Mouse (Mus musculus) embryonic facial prominence, embryonic 11.5 days (tissue): Measurements from ENCODE around the gene Hmga1b. TPM values are rescaled to one million over a fixed set of nuclear protein-coding genes. Genes with fewer than 3 reads are reported as not detected.
"Not testable (repeated sequence)": the region's sequence is repeated elsewhere in the genome, so short reads cannot be mapped to it uniquely, and the experiment has no call there.

Experiments used
- ATAC-seq: fragments of 200-750 bp; cut with Nextera tagmentation; replicated peaks from 2 replicates; pipeline ENCODE4 v1.8.0; 2017; ENCODE audit warnings: low read depth; ENCODE audit not compliant: insufficient number of reproducible peaks, low FRiP score, low TSS enrichment
- DNase-seq: peaks from one replicate; pipeline ENCODE4 v3.0.0-alpha.2; 2015; ENCODE audit warnings: low spot score
- H3K27ac ChIP-seq: fragments of 300-500 bp; sonication (generic); replicated peaks from 2 replicates; pipeline ENCODE4 v1.5.1; 2014; ENCODE audit warnings: mild to moderate bottlenecking, low read depth, low read length, control low read depth
- H3K27me3 ChIP-seq: fragments of 300-500 bp; sonication (generic); 2 replicates; pipeline ENCODE4 v1.6.1; 2014; ENCODE audit warnings: mild to moderate bottlenecking, low read length, moderate library complexity, mixed read lengths; ENCODE audit not compliant: control insufficient read depth, insufficient read depth
- H3K36me3 ChIP-seq: fragments of 300-500 bp; sonication (generic); replicated peaks from 2 replicates; pipeline ENCODE4 v1.6.1; 2014; ENCODE audit warnings: low read depth, mild to moderate bottlenecking, low read length, moderate library complexity, mixed read lengths; ENCODE audit not compliant: control insufficient read depth, insufficient read depth
- H3K4me1 ChIP-seq: fragments of 300-500 bp; sonication (generic); 2 replicates; pipeline ENCODE4 v1.6.1; 2014; ENCODE audit warnings: low read length, mixed read lengths; ENCODE audit not compliant: control insufficient read depth, insufficient read depth
- H3K4me2 ChIP-seq: fragments of 300-500 bp; sonication (generic); 2 replicates; pipeline ENCODE4 v1.6.1; 2014; ENCODE audit warnings: low read depth, mild to moderate bottlenecking, control low read depth, low read length, moderate library complexity
- H3K4me3 ChIP-seq: fragments of 300-500 bp; sonication (generic); 2 replicates; pipeline ENCODE4 v1.5.1; 2014; ENCODE audit warnings: low read depth, low read length, control low read depth
- H3K9ac ChIP-seq: fragments of 300-500 bp; sonication (generic); replicated peaks from 2 replicates; pipeline ENCODE4 v1.6.1; 2014; ENCODE audit warnings: mild to moderate bottlenecking, control low read depth, low read length
- H3K9me3 ChIP-seq: fragments of 300-500 bp; sonication (generic); replicated peaks from 2 replicates; pipeline ENCODE4 v1.6.1; 2016; ENCODE audit warnings: mild to moderate bottlenecking, low read length, inconsistent platforms, mixed read lengths; ENCODE audit not compliant: control insufficient read depth
- WGBS: fragments of 180-500 bp; shearing (Covaris S2); extraction: QIAGEN DNeasy Blood & Tissue Kit; methylation state at CpG from one replicate; pipeline ENCODE4 v1.1.7; 2014; 5-methylcytosine and 5-hydroxymethylcytosine counted together
- polyA plus RNA-seq: library from polyadenylated mRNA; unstranded; fragments of >200 nt; fragmentation: Nextera tagmentation; extraction: Ambion mirVana; gene quantifications from 2 replicates; pipeline ENCODE4 v1.2.1, GENCODE M21; 2014

Hmga1b gene
- polyA plus RNA-seq, 1 experiment from 2014 or later = 9.0 TPM

DNA sequence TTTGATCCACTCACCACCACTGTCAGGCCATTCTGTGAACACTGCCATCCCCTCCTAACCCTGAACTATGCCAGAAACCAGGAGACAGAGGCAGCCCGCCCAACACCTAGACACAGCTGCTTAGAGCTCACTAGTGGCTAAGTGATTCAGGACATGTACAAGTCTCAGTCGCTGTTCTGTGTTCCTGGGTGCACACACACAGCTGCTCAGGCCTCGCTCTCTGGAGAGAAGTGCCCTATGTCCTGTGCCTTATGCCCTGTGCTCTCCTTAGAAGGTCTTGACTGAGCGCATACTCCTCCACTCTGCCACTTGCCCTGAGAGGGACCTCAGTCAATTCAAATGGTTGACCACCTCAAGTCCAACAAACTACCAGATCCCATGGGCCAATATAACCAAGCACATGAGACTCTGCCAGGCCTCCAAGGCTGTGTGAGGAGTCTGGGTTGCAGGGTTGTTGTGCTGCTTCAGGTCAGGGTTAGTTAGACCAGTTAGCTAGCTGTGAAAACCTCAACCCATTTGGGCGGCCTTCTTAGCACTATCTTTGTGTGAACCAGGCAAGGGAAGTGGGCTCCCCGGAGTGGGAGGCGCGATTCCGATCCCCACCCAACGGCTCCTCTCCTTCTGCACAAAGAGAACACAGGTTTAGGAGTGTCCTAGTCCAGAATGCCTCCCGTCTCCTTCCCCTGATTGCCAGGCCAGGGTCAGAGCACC is 33.9 kb upstream of the Hmga1b start:
- Histone ChIP-seq H3K4me3 (no peak overlapping the region), H3K27ac (no peak overlapping the region), H3K27me3 (no peaks in the 10 kb centered on the region; the same call in 1 of the 2 replicates), H3K4me2 (no peak overlapping the region), H3K36me3 (no peaks in the 10 kb centered on the region), H3K4me1 (no peaks in the 10 kb centered on the region), H3K9ac (no peak overlapping the region), H3K9me3 (no peaks in the 10 kb centered on the region)
- DNase-seq = no peak
- WGBS = 65% methylated on average over 11 of the region's 11 CpGs
- no peak for ATAC-seq

DNA sequence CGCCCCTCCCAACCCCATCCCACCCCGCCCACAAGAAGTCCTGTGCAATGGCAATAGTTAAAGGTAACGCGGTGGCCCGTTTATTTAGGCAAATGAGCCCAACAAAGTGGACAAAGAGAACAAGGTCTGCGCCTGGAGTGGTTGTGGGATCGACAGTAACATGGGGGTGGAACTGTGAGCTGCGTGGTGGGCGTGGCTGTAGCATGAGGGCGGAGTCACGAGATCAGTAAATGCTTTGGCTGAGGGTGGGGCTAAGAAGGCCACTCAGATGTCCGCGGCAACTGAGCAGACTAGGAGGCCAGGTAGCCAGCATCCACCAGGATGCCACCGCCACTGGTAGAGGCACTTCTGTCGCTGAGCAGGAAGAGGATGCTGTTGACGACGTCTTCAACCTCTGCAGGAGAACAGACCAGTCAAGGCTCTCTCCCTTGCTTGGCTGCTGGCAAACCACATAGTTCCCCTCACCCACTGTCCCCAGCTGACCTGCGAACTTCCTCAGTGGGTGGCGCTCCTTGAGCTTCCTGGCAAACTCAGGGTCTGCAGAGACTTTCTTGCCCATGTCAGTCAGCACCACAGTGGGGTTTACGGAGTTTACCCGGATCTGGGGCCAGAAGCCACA is 33.1 kb upstream of the Hmga1b start:
- H3K4me3 ChIP-seq, H3K4me1 ChIP-seq, H3K9ac ChIP-seq, H3K36me3 ChIP-seq, H3K9me3 ChIP-seq, H3K27me3 ChIP-seq, H3K27ac ChIP-seq, ATAC-seq: not testable (repeated sequence)
- peak overlapping the region; percentile 29 for H3K4me2 ChIP-seq
- peak; percentile 73 for DNase-seq
- 1% methylated on average over 17 of the region's 21 CpGs for WGBS

DNA sequence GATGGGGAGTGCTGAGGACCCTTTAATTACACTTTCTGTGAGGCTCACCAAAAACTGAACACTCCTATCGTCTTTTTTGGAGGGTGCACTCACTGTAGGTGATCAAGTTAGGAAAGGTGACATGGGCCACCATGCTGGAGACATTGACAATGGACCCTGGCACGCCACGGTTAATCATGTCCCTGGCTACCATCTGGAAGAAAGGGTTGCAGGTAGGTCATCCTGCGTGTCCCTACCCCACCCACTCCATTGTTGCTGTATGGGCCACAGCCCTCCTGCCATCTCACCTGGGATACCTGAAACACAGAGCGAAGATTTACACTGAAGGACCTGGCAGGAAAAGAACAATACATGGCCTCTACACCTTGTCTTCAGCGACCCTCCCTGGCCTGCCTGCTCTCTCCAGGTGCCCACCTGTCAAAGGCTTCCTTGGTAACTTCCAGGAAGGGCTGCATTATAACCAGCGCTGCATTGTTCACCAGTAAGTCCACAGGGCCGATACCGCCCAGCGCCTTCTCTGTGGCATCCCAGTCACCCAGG is 32.2 kb upstream of the Hmga1b start:
- DNase-seq = no peak
- H3K36me3 ChIP-seq = no peaks in the 10 kb centered on the region
- no peaks in the 10 kb centered on the region; the same call in 1 of the 2 replicates for H3K27me3 ChIP-seq
- H3K9me3 ChIP-seq = no peaks in the 10 kb centered on the region
- no peak for ATAC-seq
- H3K27ac ChIP-seq = no peak overlapping the region
- 89% methylated on average over 10 of the region's 10 CpGs for WGBS
- H3K9ac ChIP-seq = no peak overlapping the region
- H3K4me2 ChIP-seq = no peak overlapping the region
- no peaks in the 10 kb centered on the region for H3K4me1 ChIP-seq
- no peak overlapping the region for H3K4me3 ChIP-seq

DNA sequence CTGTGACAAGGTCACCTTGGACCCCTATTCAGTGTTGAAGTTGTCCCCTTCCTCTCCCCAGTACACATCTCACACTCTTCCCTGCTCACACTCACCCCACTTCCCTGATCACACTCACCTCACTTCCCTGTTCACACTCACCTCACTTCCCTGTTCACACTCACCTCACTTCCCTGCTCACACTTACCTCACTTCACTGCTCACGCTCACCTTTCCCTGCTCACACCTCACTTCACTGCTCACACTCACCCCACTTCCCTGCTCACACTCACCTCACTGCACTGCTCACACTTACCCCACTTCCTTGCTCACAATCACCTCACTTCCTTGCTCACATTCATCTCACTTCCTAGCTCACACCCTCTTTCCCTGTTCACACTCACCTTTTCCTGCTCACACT is 31.2 kb upstream of the Hmga1b start:
- WGBS = 94% methylated on average over 1 of the region's 1 CpGs
- H3K27ac ChIP-seq = no peak overlapping the region
- H3K27me3 ChIP-seq = no peaks in the 10 kb centered on the region; the same call in 1 of the 2 replicates
- H3K36me3 ChIP-seq = no peaks in the 10 kb centered on the region
- no peak overlapping the region for H3K4me2 ChIP-seq
- DNase-seq (no peak), ATAC-seq (no peak)
- no peak overlapping the region for H3K9ac ChIP-seq
- no peaks in the 10 kb centered on the region for H3K9me3 ChIP-seq
- H3K4me3 ChIP-seq = no peak overlapping the region
- H3K4me1 ChIP-seq = no peaks in the 10 kb centered on the region

DNA sequence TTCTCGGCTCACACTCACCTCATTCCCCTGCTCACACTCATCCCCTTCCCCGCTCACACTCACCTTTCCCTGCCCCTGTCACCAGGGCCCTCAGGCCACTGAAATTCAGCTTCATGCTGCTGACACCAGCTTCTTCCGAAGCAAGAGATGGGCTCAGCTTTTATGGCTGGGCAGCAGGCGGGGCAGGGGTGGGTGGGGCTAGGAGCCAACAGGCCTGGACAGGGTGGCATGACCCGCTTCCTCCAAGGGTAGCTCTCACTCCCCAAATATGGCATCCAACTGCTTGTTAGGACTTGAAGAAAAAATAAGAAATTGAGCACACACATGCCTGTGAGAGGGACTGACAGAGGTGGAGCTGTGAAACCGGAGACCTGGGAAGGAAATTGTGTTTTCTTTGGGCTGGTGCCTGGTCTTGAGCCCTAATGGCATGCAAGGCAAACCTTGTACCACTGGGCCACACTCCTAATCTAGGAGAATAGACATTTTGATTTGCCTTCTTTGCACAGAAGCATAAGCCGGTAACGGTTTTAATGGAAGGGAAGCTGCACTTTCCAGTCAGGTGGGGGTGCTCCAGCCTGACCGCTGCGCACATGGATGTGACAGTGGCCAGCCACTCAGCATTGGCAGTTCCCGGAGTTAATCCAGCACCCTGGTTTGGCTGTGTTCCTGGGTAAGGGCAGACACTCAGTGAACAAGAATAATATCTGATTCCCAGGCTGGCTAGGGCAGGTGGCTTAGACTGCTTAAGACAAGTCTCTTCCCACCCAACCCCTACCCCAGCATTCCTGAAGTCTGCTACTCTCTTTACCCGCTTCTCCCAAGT is 30.5 kb upstream of the Hmga1b start, which contains the start of gene Cbr2:
Gene Cbr2 (minus strand): TSS at position 257 of the 823 bp plus-strand sequence.
- Histone ChIP-seq H3K36me3 (no peaks in the 10 kb centered on the region), H3K4me2 (no peak within 1 kb of the TSS), H3K4me1 (no peaks in the 10 kb centered on the region), H3K27me3 (no peaks in the 10 kb centered on the region; the same call in 1 of the 2 replicates), H3K9me3 (no peaks in the 10 kb centered on the region), H3K4me3 (no peak within 1 kb of the TSS), H3K9ac (no peak within 1 kb of the TSS; the same call in 1 of the 2 replicates), H3K27ac (no peak within 1 kb of the TSS)
- DNase-seq = no peak
- 75% methylated on average over 12 of the region's 12 CpGs for WGBS
- no peak for ATAC-seq

DNA sequence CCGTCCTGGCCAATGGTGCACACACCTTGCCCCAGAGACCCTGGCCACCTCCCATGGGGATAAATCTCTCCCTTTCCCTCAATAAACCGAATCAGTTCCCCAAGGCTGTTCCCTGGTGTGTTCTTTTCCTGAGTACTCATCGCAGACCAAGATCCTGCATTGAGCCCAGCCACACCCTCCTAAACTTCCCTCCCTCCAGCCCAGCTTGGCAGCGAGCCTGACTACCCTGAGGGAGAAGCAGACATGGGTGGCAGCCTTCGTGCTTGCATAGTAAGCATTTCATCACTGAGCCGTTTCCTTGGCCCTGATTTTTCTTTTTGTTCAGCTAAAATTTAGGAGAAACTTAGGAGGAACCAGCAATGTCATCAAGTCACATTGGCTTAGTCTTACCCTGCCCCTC is 29.1 kb upstream of the Hmga1b start:
- DNase-seq = no peak
- WGBS = 67% methylated on average over 6 of the region's 6 CpGs
- Histone ChIP-seq H3K4me2 (no peak overlapping the region), H3K9ac (no peak overlapping the region), H3K36me3 (no peaks in the 10 kb centered on the region), H3K27me3 (no peaks in the 10 kb centered on the region), H3K27ac (no peak overlapping the region), H3K9me3 (no peaks in the 10 kb centered on the region), H3K4me1 (no peaks in the 10 kb centered on the region), H3K4me3 (no peak overlapping the region)
- no peak for ATAC-seq

DNA sequence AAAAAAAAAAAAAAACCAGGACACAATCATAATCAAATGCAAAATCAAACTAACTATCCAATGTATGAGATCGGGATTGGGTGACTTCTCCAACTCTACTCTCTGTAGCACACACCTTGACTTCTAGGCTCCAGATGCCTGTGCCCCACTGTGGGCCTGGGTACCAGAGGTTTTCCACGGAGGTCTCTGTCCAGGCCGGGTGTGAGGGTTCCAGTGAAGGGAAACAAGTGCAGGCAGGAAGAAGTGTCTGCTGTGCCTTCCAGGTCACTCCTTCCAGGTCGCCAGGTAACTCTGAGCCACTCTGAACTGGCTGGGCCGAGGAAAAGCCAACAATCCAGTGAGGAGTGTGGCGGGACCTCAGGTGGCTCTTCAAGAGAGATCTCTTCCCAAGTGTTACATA is 26.2 kb upstream of the Hmga1b start:
- no peak for DNase-seq
- no peak overlapping the region for H3K4me2 ChIP-seq

More for the DNA sequence above, 26.2 kb upstream of the Hmga1b start:
- no peaks in the 10 kb centered on the region for H3K36me3 ChIP-seq
- no peak for ATAC-seq
- no peaks in the 10 kb centered on the region for H3K4me1 ChIP-seq
- H3K27me3 ChIP-seq = no peaks in the 10 kb centered on the region
- 73% methylated on average over 6 of the region's 6 CpGs for WGBS
- no peak overlapping the region for H3K9ac ChIP-seq
- no peak overlapping the region for H3K27ac ChIP-seq
- H3K4me3 ChIP-seq = no peak overlapping the region
- H3K9me3 ChIP-seq = no peaks in the 10 kb centered on the region
